Mouse (Mus musculus) MEL (cell line): ENCODE measurements around the gene Bnc2.

ENCODE experiments used
- CTCF ChIP-seq, 3 experiments: IDR thresholded peaks in 2 of 3; conservative IDR thresholded peaks in 1 of 3; 2 replicates each; pipeline ENCODE4 v1.5.1; 2011 to 2012; ENCODE audit warnings: low read length in 3 of 3, low read depth in 2 of 3, mild to moderate bottlenecking in 2 of 3, improper control_type of control experiment in 1 of 3, inconsistent platforms in 1 of 3, mixed read lengths in 1 of 3, moderate library complexity in 1 of 3; ENCODE audit not compliant: control insufficient read depth in 1 of 3, insufficient read depth in 1 of 3, poor library complexity in 1 of 3, severe bottlenecking in 1 of 3
- EP300 ChIP-seq, 2 experiments: IDR thresholded peaks; 2 replicates each; pipeline ENCODE4 v1.6.1; 2011; ENCODE audit warnings: improper control_type of control experiment in 2 of 2, low read length in 2 of 2, low read depth in 1 of 2, mild to moderate bottlenecking in 1 of 2
- MAFK ChIP-seq: IDR thresholded peaks from 2 replicates; pipeline ENCODE4 v1.6.1; 2011; ENCODE audit warnings: low read depth, mild to moderate bottlenecking, low read length, improper control_type of control experiment, borderline replicate concordance
- MXI1 ChIP-seq: IDR thresholded peaks from 2 replicates; pipeline ENCODE4 v1.6.1; 2011; ENCODE audit warnings: mild to moderate bottlenecking, low read depth, low read length, improper control_type of control experiment

GRCm38 (mm10) chr4:84528886-84529789 lies 145.9 kb downstream of the Bnc2 start:
- TF ChIP-seq MXI1 = no peak
- no peak for TF ChIP-seq MAFK
- no peak for TF ChIP-seq CTCF (IDR thresholded peaks at IDR 0.05 in 2 of 3, conservative IDR thresholded peaks at IDR 0.05 in 1 of 3; ENCODE audit: control insufficient read depth in 1 of 3, insufficient read depth in 1 of 3, low read depth in 2 of 3, low read length in 3 of 3, poor library complexity in 1 of 3, severe bottlenecking in 1 of 3)
- no peak for TF ChIP-seq EP300 (IDR thresholded peaks at IDR 0.05; ENCODE audit: low read depth in 1 of 2, low read length in 2 of 2)
